Mouse (Mus musculus): ENCODE data around the gene Vsx2.
A peak's percentile ranks its signal among the peaks of the same experiment; 100 is the strongest.
"Not testable (repeated sequence)": the region's sequence is repeated elsewhere in the genome, so short reads cannot be mapped to it uniquely, and the experiment has no call there.

Gene Vsx2

GRCm38 (mm10) chr12:84569336-84569970 is at the start of gene Vsx2:
Gene Vsx2 (plus strand): TSS chr12:84569762.
- no peak for DNase-seq (ENCODE audit: low spot score)

GRCm38 (mm10) chr12:84523728-84524127 is 45.8 kb upstream of the Vsx2 start:
- DNase-seq (ENCODE audit: low spot score), result no peak

GRCm38 (mm10) chr12:84524147-84525050 is 45.2 kb upstream of the Vsx2 start:
- DNase-seq (ENCODE audit: low spot score), result no peak

GRCm38 (mm10) chr12:84525422-84525821 is 44.1 kb upstream of the Vsx2 start:
- no peak for DNase-seq (ENCODE audit: low spot score)

GRCm38 (mm10) chr12:84530426-84530825 is 39.1 kb upstream of the Vsx2 start:
- no peak for DNase-seq (ENCODE audit: low spot score)

- no peak for DNase-seq (ENCODE audit: low spot score)
Observed at GRCm38 (mm10) chr12:84531906-84532829, 37.4 kb upstream of the Vsx2 start.

- no peak for DNase-seq (ENCODE audit: low spot score)
Observed at GRCm38 (mm10) chr12:84532830-84533199, 36.7 kb upstream of the Vsx2 start.

GRCm38 (mm10) chr12:84533706-84534486 is 35.7 kb upstream of the Vsx2 start:
- peak; percentile 16 for DNase-seq (ENCODE audit: low spot score)

- DNase-seq (ENCODE audit: low spot score), result not testable (repeated sequence)
Observed at GRCm38 (mm10) chr12:84539537-84539936, 30.0 kb upstream of the Vsx2 start.

GRCm38 (mm10) chr12:84541391-84541958 is 28.1 kb upstream of the Vsx2 start:
- DNase-seq (ENCODE audit: low spot score), result no peak

GRCm38 (mm10) chr12:84546028-84546427 is 23.5 kb upstream of the Vsx2 start:
- DNase-seq (ENCODE audit: low spot score), result peak; percentile 55

GRCm38 (mm10) chr12:84546577-84547085 is 22.9 kb upstream of the Vsx2 start:
- no peak for DNase-seq (ENCODE audit: low spot score)

- no peak for DNase-seq (ENCODE audit: low spot score)
Observed at GRCm38 (mm10) chr12:84548251-84548650, 21.3 kb upstream of the Vsx2 start.

- no peak for DNase-seq (ENCODE audit: low spot score)
Observed at GRCm38 (mm10) chr12:84555218-84555617, 14.3 kb upstream of the Vsx2 start.

GRCm38 (mm10) chr12:84562558-84562957 is 7.0 kb upstream of the Vsx2 start:
- no peak for DNase-seq (ENCODE audit: low spot score)

GRCm38 (mm10) chr12:84567576-84567975 is 2.0 kb upstream of the Vsx2 start:
- DNase-seq (ENCODE audit: low spot score), result no peak

GRCm38 (mm10) chr12:84569976-84570693 is 573 bp downstream of the Vsx2 start:
- no peak for DNase-seq (ENCODE audit: low spot score)

- DNase-seq (ENCODE audit: low spot score), result no peak
Observed at GRCm38 (mm10) chr12:84570694-84571415, 1.3 kb downstream of the Vsx2 start.

Measured in adipocyte (in vitro differentiated cells).